Mouse (Mus musculus) cerebellum, adult 2 months (tissue): ENCODE data around the gene Flvcr1. TPM values are rescaled to one million over a fixed set of nuclear protein-coding genes. Genes with fewer than 3 reads are reported as not detected.
A peak's percentile ranks its signal among the peaks of the same experiment; 100 is the strongest.

ENCODE experiments used
- DNase-seq, 2 experiments: peaks; one replicate each; pipeline ENCODE4 v3.0.0; 2021
- H3K27ac ChIP-seq: fragments of 200-500 bp; 2 replicates; pipeline ENCODE4 v1.5.1; 2012; ENCODE audit warnings: low read length, control low read depth, inconsistent platforms; ENCODE audit not compliant: insufficient read depth
- H3K27me3 ChIP-seq: fragments of 200-500 bp; 2 replicates; pipeline ENCODE4 v1.6.1; 2012; ENCODE audit warnings: inconsistent platforms, mild to moderate bottlenecking, low read length, moderate library complexity; ENCODE audit not compliant: control insufficient read depth, insufficient read depth
- H3K4me1 ChIP-seq: fragments of 200-500 bp; 2 replicates; pipeline ENCODE4 v1.6.1; 2011; ENCODE audit warnings: low read length; ENCODE audit not compliant: control insufficient read depth, insufficient read depth
- H3K4me3 ChIP-seq: fragments of 200-500 bp; replicated peaks from 2 replicates; pipeline ENCODE3; 2011; ENCODE audit warnings: mild to moderate bottlenecking, low read depth, low read length, control low read depth; ENCODE audit not compliant: insufficient read depth
- CTCF ChIP-seq: fragments of 200-500 bp; IDR thresholded peaks from 2 replicates; pipeline ENCODE4 v1.5.1; 2011; ENCODE audit warnings: low read depth, mild to moderate bottlenecking, control low read depth, low read length, moderate library complexity, borderline replicate concordance; ENCODE audit not compliant: insufficient read depth
- POLR2A ChIP-seq: fragments of 200-500 bp; IDR thresholded peaks from 2 replicates; pipeline ENCODE4 v1.6.1; 2011; ENCODE audit warnings: low read length, control low read depth, borderline replicate concordance; ENCODE audit not compliant: insufficient read depth
- WGBS: fragments of 180-500 bp; shearing (Covaris S2); methylation state at CpG from one replicate; pipeline ENCODE4 v1.1.7; 2018; 5-methylcytosine and 5-hydroxymethylcytosine counted together
- polyA plus RNA-seq: library from polyadenylated mRNA; depleted of rRNA; stranded (reverse); fragments of >200 nt; gene quantifications from 2 replicates; pipeline ENCODE4 v1.2.3, GENCODE M21; 2012; rRNA removed

Flvcr1 gene
- polyA plus RNA-seq, 1 experiment = 24.0 TPM

DNA sequence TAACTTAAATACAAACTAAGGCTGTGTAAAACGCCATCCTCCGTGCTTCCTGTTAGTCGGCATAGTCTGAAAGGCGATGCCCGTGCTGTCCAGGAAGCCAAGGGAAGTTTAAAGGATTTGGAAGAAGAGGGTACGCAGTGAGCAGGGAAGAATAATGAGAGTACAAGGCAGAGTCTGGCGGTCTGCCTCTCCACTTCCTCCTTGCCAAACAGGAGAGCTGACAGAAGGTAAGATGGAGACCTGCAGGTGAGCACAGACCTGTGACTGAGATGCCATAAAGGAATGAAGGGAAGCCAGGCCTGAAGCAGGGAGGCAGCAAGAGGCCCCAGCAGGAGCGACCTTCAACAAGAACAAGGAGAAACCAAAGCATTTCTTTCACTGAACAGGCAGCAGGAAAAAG lies 51.8 kb downstream of the Flvcr1 start:
- Histone ChIP-seq H3K27ac (no peak overlapping the region), H3K27me3 (no peaks in the 10 kb centered on the region), H3K4me1 (peaks cover 10% of the 10 kb centered on the region), H3K4me3 (no peak overlapping the region)
- WGBS = 60% methylated on average over 8 of the region's 8 CpGs
- peak; percentile 23 to 40 for DNase-seq
- TF ChIP-seq POLR2A (no peak), CTCF (no peak)

GRCm38 (mm10) chr1:190972612-190973192 lies 53.3 kb downstream of the Flvcr1 start:
- Histone ChIP-seq H3K27me3 (no peaks in the 10 kb centered on the region), H3K27ac (no peak overlapping the region), H3K4me3 (no peak overlapping the region), H3K4me1 (peaks cover 10% of the 10 kb centered on the region)
- TF ChIP-seq POLR2A (no peak), CTCF (no peak)
- 53% methylated on average over 7 of the region's 7 CpGs for WGBS
- DNase-seq = no peak

DNA sequence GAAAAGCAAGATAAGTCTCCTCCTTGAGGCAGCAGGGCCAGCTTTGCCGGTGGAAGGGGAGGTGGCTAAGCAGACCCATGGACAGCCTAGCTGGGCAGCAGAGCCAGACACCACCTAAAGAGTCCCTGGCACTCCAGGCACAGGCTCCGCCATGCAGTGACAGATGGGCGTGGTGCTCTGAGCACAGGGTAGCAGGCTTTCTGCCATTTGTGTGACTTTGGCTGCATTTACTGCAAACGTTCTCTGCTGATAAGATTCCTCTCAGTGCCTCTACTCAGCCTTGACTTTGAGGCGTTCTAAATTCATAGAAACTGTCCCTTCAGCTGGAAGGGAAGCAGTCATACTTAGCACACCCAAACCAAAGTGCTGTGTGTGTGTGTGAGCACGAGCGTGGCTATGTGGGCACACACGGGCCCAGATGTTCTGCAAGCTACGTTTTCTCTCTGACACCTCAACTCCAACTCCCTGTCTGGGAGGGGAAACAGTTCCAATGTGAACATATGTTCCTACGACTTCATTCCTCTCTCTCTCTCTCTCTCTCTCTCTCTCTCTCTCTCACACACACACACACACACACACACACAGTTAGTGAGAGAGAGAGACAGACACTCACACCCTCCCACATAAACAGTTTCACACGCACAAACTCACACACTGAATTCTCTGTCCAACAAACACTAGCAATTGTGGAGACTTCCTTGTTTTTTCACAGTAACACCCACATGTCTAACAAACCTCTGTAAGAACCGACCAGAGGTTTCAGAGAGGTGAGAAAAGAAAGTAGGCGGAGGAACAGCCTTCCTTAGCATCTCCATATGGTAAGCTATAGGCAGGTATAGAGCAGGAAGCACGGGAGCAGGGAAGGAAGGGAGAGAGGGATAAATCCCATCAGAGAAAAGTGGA lies 54.0 kb downstream of the Flvcr1 start:
- Histone ChIP-seq H3K4me3 (no peak overlapping the region), H3K4me1 (peaks cover 10% of the 10 kb centered on the region), H3K27ac (no peak overlapping the region), H3K27me3 (no peaks in the 10 kb centered on the region)
- no peak for TF ChIP-seq CTCF
- TF ChIP-seq POLR2A = no peak
- peak; percentile 52 to 75 for DNase-seq
- 28% methylated on average over 14 of the region's 14 CpGs for WGBS

- H3K4me3 ChIP-seq = no peak overlapping the region
- DNase-seq = no peak
- peaks cover 15% of the 10 kb centered on the region for H3K4me1 ChIP-seq
- no peak for TF ChIP-seq CTCF
- TF ChIP-seq POLR2A = no peak
- H3K27ac ChIP-seq = no peak overlapping the region
- H3K27me3 ChIP-seq = no peaks in the 10 kb centered on the region
- WGBS = 95% methylated on average over 7 of the region's 7 CpGs
Observed at GRCm38 (mm10) chr1:190968010-190968409, 57.9 kb downstream of the Flvcr1 start.

DNA sequence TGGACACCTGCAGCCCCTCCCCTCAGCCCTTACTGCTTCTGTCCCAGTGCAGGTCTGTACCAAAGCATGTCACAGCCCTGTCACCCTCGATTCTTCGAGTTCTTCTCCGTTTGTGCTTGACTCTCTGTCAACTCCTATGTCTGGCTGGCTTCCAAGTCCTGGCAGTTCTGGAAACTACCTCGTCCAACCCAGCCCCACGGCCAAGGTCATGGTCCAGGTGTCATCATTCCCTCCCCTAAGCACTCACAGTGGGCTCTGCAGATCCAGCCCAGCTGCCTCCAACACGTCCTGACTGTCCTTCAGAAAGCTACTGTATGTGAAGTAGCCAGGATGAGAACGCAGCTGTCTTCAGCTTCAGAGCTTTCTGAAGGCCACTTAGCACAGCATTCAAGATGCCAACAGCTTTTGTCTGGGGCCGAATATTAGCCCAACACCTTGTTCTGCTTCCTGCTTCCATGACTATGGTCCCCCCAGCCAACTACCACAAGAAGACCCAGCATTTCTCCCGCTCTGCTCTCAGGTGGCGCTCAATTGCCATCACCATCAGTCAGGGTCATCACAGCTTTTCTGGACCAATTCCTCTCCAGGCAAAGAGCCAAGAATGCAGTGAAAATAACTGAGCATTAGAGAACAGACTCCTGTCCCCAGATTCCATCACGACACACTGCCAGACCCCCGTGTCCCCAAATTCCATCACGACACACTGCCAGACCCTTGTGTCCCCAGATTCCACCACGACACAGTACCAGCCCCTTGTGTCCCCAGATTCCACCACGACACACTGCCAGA lies 60.8 kb downstream of the Flvcr1 start:
- Histone ChIP-seq H3K27ac (no peak overlapping the region), H3K27me3 (no peaks in the 10 kb centered on the region), H3K4me1 (0 out of 2 replicates have a peak, but pooled peaks cover 5% of the 10 kb centered on the region), H3K4me3 (no peak overlapping the region)
- 28% methylated on average over 15 of the region's 15 CpGs for WGBS
- DNase-seq = no peak
- TF ChIP-seq POLR2A (no peak), CTCF (no peak)

- TF ChIP-seq POLR2A (no peak), CTCF (no peak)
- no peak for DNase-seq
- 96% methylated on average over 3 of the region's 3 CpGs for WGBS
- no peak overlapping the region for H3K27ac ChIP-seq
- H3K4me1 ChIP-seq = 0 out of 2 replicates have a peak, but pooled peaks cover 5% of the 10 kb centered on the region
- H3K27me3 ChIP-seq = no peaks in the 10 kb centered on the region
- H3K4me3 ChIP-seq = no peak overlapping the region
Observed at GRCm38 (mm10) chr1:190962760-190963159, 63.2 kb downstream of the Flvcr1 start.

DNA sequence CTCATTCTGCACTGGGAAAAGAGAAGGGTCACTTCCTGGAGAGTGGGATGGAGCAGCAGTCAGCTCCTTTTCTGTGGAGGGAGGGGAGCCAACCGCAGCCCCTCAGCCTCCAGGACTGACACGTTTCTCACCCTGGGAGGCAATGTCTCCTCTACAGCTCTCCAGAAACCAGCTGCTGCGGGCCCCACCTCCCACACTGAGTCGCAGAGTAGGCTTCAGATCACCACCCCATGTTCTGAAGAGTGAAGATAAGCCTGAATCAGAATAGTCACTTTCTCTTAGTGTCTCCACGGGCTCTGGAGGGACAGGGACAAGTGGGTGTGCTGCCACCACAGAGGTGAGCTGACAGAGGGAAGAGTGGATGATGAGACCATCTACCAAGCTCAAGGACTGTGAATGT lies 67.1 kb downstream of the Flvcr1 start:
- no peak for DNase-seq
- H3K4me3 ChIP-seq = no peak overlapping the region
- H3K27me3 ChIP-seq = no peaks in the 10 kb centered on the region
- no peaks in the 10 kb centered on the region for H3K4me1 ChIP-seq
- H3K27ac ChIP-seq = no peak overlapping the region
- WGBS = 65% methylated on average over 5 of the region's 5 CpGs
- TF ChIP-seq POLR2A (no peak), CTCF (no peak)

Other genes with a start within 250 kb of the Flvcr1 start
- 23.4 and 24.3 TPM in 2 replicates for gene Rps6kc1, start 114.4 kb downstream of the Flvcr1 start, polyA plus RNA-seq
- gene Angel2, start 101.0 kb downstream of the Flvcr1 start, polyA plus RNA-seq = 50.1 and 50.7 TPM in 2 replicates
- 3.0 TPM in 2 replicates for gene Vash2, start 46.9 kb downstream of the Flvcr1 start, polyA plus RNA-seq
- gene Spata45, start 10.5 kb upstream of the Flvcr1 start, polyA plus RNA-seq = not detected in 2 replicates
- gene Tatdn3, start 36.8 kb upstream of the Flvcr1 start, polyA plus RNA-seq = 54.4 and 57.9 TPM in 2 replicates
- 0.57 and 0.59 TPM in 2 replicates for gene Nsl1, start 36.9 kb upstream of the Flvcr1 start, polyA plus RNA-seq
- gene Batf3, start 71.7 kb upstream of the Flvcr1 start, polyA plus RNA-seq = 0.62 and 0.85 TPM in 2 replicates
- not detected in 2 replicates for gene Fam71a, start 138.7 kb upstream of the Flvcr1 start, polyA plus RNA-seq
- gene Atf3, start 191.9 kb upstream of the Flvcr1 start, polyA plus RNA-seq = 1.00 and 1.1 TPM in 2 replicates